Mouse (Mus musculus) CD4-positive naive resting alpha-beta T cell, adult 57 days (primary cell): ENCODE measurements around the gene Klf12. TPM values are rescaled to one million over a fixed set of nuclear protein-coding genes. Genes with fewer than 3 reads are reported as not detected.

Experiments
- total RNA-seq: library from RNA; stranded (reverse); gene quantifications from one replicate; pipeline ENCODE4 v1.2.4, GENCODE M21; 2023

Klf12 gene
- 1.0 TPM for total RNA-seq

GRCm38 (mm10) chr14:100284119-100284860 lies at the start of gene Klf12:
TSS of gene Klf12 (minus strand) at chr14:100284679.

